Comparison of ENCODE assay signal across 9 mouse cellular contexts in genomic region chr6:127560872-127561230, GRCm38 (mm10). TPM values are rescaled to one million over a fixed set of nuclear protein-coding genes. Genes with fewer than 3 reads are reported as not detected.
DNase-seq lines count a peak whose midpoint lies in the region; ATAC-seq and TF ChIP-seq lines count a peak whose summit lies in the region.
"Had no signal": no experiment of that assay in that cellular context is flagged by ENCODE, and none has a peak within 500 bp of the region (broad histone marks: within the 10 kb centered on the region; RNA-seq: fewer than 3 reads in every experiment).

No protein-coding gene starts in this region.

- no peaks in the 10 kb centered on the region for H3K27me3 ChIP-seq in kidney, postnatal 0 days (ENCODE audit: insufficient read depth, low read length)
- H3K27me3 ChIP-seq in embryonic facial prominence, embryonic 12.5 days, result no peaks in the 10 kb centered on the region
- H3K27me3 ChIP-seq in intestine, embryonic 14.5 days (replicated peaks; ENCODE audit: control insufficient read depth, insufficient read depth, low read length), result no peaks in the 10 kb centered on the region
- H3K27me3 ChIP-seq in midbrain, postnatal 0 days (ENCODE audit: insufficient read depth, low read length), result no peaks in the 10 kb centered on the region

- no peaks in the 10 kb centered on the region for H3K9me3 ChIP-seq in kidney, postnatal 0 days (replicated peaks; ENCODE audit: low read length)
- H3K9me3 ChIP-seq in embryonic facial prominence, embryonic 12.5 days, result no peaks in the 10 kb centered on the region
- no peaks in the 10 kb centered on the region for H3K9me3 ChIP-seq in intestine, embryonic 14.5 days (ENCODE audit: control insufficient read depth, low read length)
- H3K9me3 ChIP-seq in midbrain, postnatal 0 days (ENCODE audit: low read length), result no peaks in the 10 kb centered on the region

- 0 out of 2 replicates have a peak overlapping the region, but pooled peaks have one; percentile 38 for H3K27ac ChIP-seq in kidney, postnatal 0 days
- H3K27ac ChIP-seq in embryonic facial prominence, embryonic 12.5 days, result 0 out of 2 replicates have a peak overlapping the region, but pooled peaks have one; percentile 63
- H3K27ac ChIP-seq in intestine, embryonic 14.5 days (ENCODE audit: low read depth), result no peak overlapping the region
- H3K27ac ChIP-seq in midbrain, postnatal 0 days (ENCODE audit: low read depth, low read length), result no peak overlapping the region

- H3K4me1 ChIP-seq in kidney, postnatal 0 days (replicated peaks; ENCODE audit: insufficient read depth, low read length), result no peaks in the 10 kb centered on the region
- H3K4me1 ChIP-seq in embryonic facial prominence, embryonic 12.5 days, result peaks cover 11% of the 10 kb centered on the region; the same call in 1 of the 2 replicates
- peaks cover 5% of the 10 kb centered on the region; the same call in 1 of the 2 replicates for H3K4me1 ChIP-seq in intestine, embryonic 14.5 days (replicated peaks; ENCODE audit: control insufficient read depth, insufficient read depth, low read length)
- peaks cover 7% of the 10 kb centered on the region; the same call in 1 of the 2 replicates for H3K4me1 ChIP-seq in midbrain, postnatal 0 days (ENCODE audit: insufficient read depth, low read length)

- H3K4me3 ChIP-seq in kidney, postnatal 0 days (replicated peaks; ENCODE audit: low read depth, low read length), result peak overlapping the region; percentile 40
- H3K4me3 ChIP-seq in embryonic facial prominence, embryonic 12.5 days, result peak overlapping the region; percentile 49
- H3K4me3 ChIP-seq in intestine, embryonic 14.5 days (ENCODE audit: low read depth, low read length), result peak overlapping the region; percentile 38
- H3K4me3 ChIP-seq in midbrain, postnatal 0 days (ENCODE audit: low read depth, low read length), result peak overlapping the region; percentile 34

- WGBS in kidney, postnatal 0 days, result 9% methylated on average over 7 of the region's 7 CpGs
- WGBS in embryonic facial prominence, embryonic 12.5 days, result 8% methylated on average over 7 of the region's 7 CpGs
- 4% methylated on average over 7 of the region's 7 CpGs for WGBS in intestine, embryonic 14.5 days
- WGBS in midbrain, postnatal 0 days, result 8% methylated on average over 7 of the region's 7 CpGs

- no peak for TF ChIP-seq CTCF in kidney, postnatal 0 days (IDR thresholded peaks at IDR 0.05; ENCODE audit: low read depth)
- TF ChIP-seq CTCF in midbrain, postnatal 0 days (IDR thresholded peaks at IDR 0.05), result no peak

- intact Hi-C loops in left cerebral cortex, postnatal 36 days (cut with DNase I), result no loop called here

- peak overlapping the region; percentile 78 for H3K4me2 ChIP-seq in kidney, postnatal 0 days (ENCODE audit: low read length)
- peak overlapping the region; percentile 85 for H3K4me2 ChIP-seq in embryonic facial prominence, embryonic 12.5 days (replicated peaks)
- H3K4me2 ChIP-seq in intestine, embryonic 14.5 days (ENCODE audit: low read length), result peak overlapping the region; percentile 61
- peak overlapping the region; percentile 66 for H3K4me2 ChIP-seq in midbrain, postnatal 0 days (ENCODE audit: low read depth, low read length, poor library complexity, severe bottlenecking)

- H3K9ac ChIP-seq in kidney, postnatal 0 days (ENCODE audit: low read depth, low read length), result no peak overlapping the region
- peak overlapping the region; percentile 60; the same call in 1 of the 2 replicates for H3K9ac ChIP-seq in embryonic facial prominence, embryonic 12.5 days
- peak overlapping the region; percentile 45 for H3K9ac ChIP-seq in intestine, embryonic 14.5 days (ENCODE audit: low read length)
- 0 out of 2 replicates have a peak overlapping the region, but pooled peaks have one; percentile 37 for H3K9ac ChIP-seq in midbrain, postnatal 0 days (replicated peaks; ENCODE audit: low read length, poor library complexity, severe bottlenecking)

- no peaks in the 10 kb centered on the region for H3K36me3 ChIP-seq in kidney, postnatal 0 days (ENCODE audit: insufficient read depth, low read length)
- no peaks in the 10 kb centered on the region for H3K36me3 ChIP-seq in embryonic facial prominence, embryonic 12.5 days
- no peaks in the 10 kb centered on the region for H3K36me3 ChIP-seq in intestine, embryonic 14.5 days (ENCODE audit: control insufficient read depth, insufficient read depth, low read length)
- no peaks in the 10 kb centered on the region for H3K36me3 ChIP-seq in midbrain, postnatal 0 days (ENCODE audit: insufficient read depth, low read length)

- no peak for ATAC-seq in kidney, postnatal 0 days (replicated peaks; ENCODE audit: low FRiP score, low read depth)
- peak; percentile 61; the same call in 1 of the 2 replicates for ATAC-seq in embryonic facial prominence, embryonic 12.5 days (ENCODE audit: insufficient number of reproducible peaks, insufficient read depth, low FRiP score, low TSS enrichment)
- ATAC-seq in intestine, embryonic 14.5 days (replicated peaks; ENCODE audit: low FRiP score, low TSS enrichment, low read depth), result no peak
- no peak; the same call in 1 of the 2 replicates for ATAC-seq in midbrain, postnatal 0 days (ENCODE audit: low FRiP score)
- no peak for ATAC-seq in megakaryocyte progenitor cell, adult 5-6 weeks (replicated peaks; ENCODE audit: poor library complexity)

- DNase-seq in kidney, postnatal 0 days (ENCODE audit: low spot score), result no peak
- DNase-seq in kidney, postnatal 36 days, result no peak
- no peak for DNase-seq in intestine, embryonic 14.5 days (ENCODE audit: low spot score)
- no peak for DNase-seq in midbrain, postnatal 0 days (ENCODE audit: low spot score)
- DNase-seq in thymus, postnatal 36 days, result no peak
- no peak for DNase-seq in left cerebral cortex, postnatal 36 days (ENCODE audit: low spot score in 2 of 2)

RNA-seq across cellular contexts. Expression of gene Cracr2a, which starts 0.3 kb away (rescaled TPM):
- 0.83 and 0.96 TPM in 2 replicates for polyA plus RNA-seq in kidney, postnatal 0 days (2015; fragmentation: Nextera tagmentation; extraction: Ambion mirVana)
- polyA plus RNA-seq in embryonic facial prominence, embryonic 12.5 days (2016; fragmentation: Nextera tagmentation; extraction: Ambion mirVana), result 2.0 TPM in 2 replicates
- polyA plus RNA-seq in intestine, embryonic 14.5 days (2014; fragmentation: Nextera tagmentation; extraction: Ambion mirVana), result 1.7 and 2.1 TPM in 2 replicates
- total RNA-seq in midbrain, postnatal 0 days (2014; rRNA removed), result 0.44 and 0.61 TPM in 2 replicates
- 0.47 and 0.61 TPM in 2 replicates for polyA plus RNA-seq in midbrain, postnatal 0 days (2015; fragmentation: Nextera tagmentation; extraction: Ambion mirVana)
- 1 to 10 TPM; 2.7 to 3.4 TPM for total RNA-seq in left cerebral cortex, postnatal 36 days (2021)
- 4.0 and 4.5 TPM in 2 replicates for total RNA-seq in megakaryocyte progenitor cell, adult 5-6 weeks (2015)
- 6.2 and 10.3 TPM in 2 replicates for total RNA-seq in megakaryocyte progenitor cell, adult 5-6 weeks (2017)
- polyA plus RNA-seq: Patski had no signal

Comparison
In these comparisons a context has a peak if more than half of its experiments do, and no peak if none do; other contexts are left out.
1. H3K27ac ChIP-seq: peak in kidney, postnatal 0 days (single experiment) and embryonic facial prominence, embryonic 12.5 days (single experiment); none in intestine, embryonic 14.5 days (single experiment) and midbrain, postnatal 0 days (single experiment).
2. Peak in every context shown above with its lines, with median percentiles within 50 percentile points of each other: H3K4me2 ChIP-seq and H3K4me3 ChIP-seq.